Mouse (Mus musculus) brain, adult 2 months (tissue): Measurements from ENCODE around the gene Etfbkmt.
"Not testable (repeated sequence)": the region's sequence is repeated elsewhere in the genome, so short reads cannot be mapped to it uniquely, and the experiment has no call there.

ENCODE experiments used
- DNase-seq: peaks from one replicate; pipeline ENCODE4 v3.0.0; 2011; ENCODE audit warnings: low read depth, low spot score

The Etfbkmt gene

GRCm38 (mm10) chr6:149134391-149135150 is 5.1 kb upstream of the Etfbkmt start:
- DNase-seq: no peak

DNA sequence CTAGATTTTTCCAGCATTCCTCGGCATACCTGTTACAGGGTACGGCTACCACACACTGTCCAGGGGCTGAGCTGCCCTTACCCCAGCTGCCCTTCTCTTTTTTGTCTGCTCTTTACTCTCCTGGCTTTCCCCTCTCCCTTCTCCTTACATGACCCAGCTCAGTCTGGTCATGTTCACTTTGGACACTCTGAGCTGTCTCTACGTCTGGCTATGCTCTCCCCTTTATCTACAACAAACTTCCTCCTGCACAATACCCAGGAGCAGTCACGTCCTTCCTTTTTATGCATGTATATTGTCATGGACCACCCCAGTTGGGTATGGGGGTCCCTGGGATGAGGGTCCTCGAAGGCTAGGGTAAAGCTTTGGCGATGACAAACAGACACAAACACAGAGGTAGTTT is 4.0 kb upstream of the Etfbkmt start:
- DNase-seq: no peak

DNA sequence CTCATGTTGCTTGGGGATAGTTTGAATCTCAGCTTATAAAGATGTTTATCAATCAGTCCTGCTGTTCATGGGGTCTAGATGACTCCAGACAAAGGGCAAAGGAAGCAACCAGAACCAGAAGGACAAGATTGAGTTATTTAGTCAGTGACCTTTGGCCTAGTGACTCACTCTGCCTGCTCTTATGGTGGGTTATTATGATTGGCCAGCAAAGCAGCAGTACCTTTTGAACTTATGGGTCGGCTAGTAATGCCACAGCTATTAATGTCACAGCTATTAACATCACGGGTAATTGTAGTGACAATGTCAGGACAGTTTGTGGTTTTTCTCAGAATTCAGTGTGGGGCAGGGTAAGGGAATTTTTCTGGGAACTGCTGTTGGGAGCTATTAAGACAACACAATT is 1.7 kb upstream of the Etfbkmt start:
- DNase-seq: no peak

- no peak for DNase-seq
These were observed 638 bp upstream of the Etfbkmt start for GRCm38 (mm10) chr6:149139011-149139410.

GRCm38 (mm10) chr6:149141393-149142173 is 1.9 kb downstream of the Etfbkmt start:
- peak; percentile 87 for DNase-seq

DNA sequence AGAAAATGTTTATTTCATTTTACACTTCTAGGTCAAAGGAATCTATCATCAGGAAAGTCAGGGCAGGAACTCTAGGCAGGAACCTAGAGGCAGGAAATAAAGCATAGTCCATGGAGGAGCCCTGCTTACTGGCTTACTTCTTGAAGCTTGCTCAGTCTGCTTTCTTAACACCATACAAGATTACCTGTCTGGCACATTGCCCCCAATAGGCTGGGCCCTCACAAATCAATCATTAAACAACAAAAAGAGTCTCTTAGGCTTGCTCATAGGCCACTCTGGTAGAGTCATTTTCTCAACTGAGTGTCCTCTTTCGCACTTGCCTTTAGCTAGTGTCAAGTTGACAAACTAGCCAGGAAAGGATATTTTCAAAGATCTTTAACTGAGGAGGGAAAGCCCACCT is 5.5 kb downstream of the Etfbkmt start:
- no peak for DNase-seq

GRCm38 (mm10) chr6:149148436-149149229 is 9.0 kb downstream of the Etfbkmt start:
- DNase-seq: no peak

GRCm38 (mm10) chr6:149152119-149152518 is 12.5 kb downstream of the Etfbkmt start:
- DNase-seq: no peak

DNA sequence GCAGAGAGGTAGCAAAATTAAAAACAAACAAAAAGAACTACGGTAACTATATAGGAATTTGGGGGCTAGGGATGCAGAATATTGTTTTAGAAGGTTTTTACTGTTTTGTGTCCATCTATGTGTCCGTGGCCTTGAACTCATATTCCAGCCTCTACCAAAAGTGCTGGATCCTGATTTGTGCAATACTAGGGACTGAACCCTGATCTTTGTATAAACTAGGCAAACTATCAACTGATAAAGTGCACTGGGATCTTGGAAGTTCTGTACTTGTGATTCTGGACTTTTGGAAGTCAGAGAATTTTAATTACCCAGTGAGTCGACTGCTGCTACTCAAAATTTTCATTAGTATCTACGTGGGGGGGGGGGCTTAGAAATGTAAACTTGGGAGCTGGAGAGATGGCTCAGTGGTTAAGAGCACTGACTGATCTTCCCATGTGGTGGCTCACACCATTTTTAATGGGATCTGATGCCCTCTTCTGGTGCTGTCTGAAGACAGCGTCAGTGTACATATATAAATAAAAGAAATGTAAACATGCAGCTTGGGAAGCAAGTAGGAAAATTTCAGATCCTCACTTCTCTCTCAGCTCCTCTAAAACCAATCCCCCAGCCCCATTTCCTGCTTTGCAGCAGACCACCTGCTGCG is 13.9 kb downstream of the Etfbkmt start:
- DNase-seq: no peak

DNA sequence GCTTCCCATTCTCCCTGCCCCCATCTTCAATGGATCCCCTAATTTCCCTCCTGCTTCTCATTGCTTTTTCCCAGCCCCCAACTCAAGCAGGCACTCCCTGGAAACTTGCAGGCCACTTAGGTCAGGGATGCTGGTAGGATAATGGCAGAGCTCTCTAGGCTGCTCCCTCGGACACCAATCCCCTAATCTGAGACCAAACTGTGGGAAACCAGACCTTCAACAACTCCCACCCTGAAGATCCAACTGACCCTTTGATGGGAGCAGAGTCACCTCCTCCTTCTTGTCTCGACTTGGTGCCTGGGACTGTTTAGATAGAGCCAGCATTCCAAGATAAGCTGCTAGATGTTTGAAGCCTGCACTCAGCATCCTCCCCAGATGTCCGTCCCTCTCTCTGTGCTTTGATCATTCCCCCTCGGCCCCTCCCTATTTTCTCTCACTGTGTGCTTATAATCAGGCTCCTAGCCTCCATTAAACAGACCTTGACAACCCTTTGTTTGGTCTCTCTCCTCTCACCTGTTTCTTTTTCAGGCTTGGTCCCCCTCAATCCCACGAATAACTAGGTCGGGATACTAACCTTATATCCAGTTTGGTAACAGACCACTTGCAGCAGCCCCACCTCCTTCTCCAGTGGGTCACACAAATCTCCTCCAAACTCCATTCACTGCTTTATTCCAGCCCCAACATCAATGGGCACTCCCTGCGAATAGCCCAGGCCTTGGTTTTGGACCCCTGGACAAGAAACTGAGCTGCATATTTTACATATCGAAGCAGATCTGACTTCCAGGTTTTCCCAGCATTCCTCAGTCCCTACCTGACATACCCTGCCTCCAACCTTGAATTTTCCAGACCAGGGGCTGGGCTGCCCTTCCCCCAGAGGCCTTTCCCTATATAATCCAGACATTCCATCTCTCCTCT is 14.7 kb downstream of the Etfbkmt start:
- no peak for DNase-seq

DNA sequence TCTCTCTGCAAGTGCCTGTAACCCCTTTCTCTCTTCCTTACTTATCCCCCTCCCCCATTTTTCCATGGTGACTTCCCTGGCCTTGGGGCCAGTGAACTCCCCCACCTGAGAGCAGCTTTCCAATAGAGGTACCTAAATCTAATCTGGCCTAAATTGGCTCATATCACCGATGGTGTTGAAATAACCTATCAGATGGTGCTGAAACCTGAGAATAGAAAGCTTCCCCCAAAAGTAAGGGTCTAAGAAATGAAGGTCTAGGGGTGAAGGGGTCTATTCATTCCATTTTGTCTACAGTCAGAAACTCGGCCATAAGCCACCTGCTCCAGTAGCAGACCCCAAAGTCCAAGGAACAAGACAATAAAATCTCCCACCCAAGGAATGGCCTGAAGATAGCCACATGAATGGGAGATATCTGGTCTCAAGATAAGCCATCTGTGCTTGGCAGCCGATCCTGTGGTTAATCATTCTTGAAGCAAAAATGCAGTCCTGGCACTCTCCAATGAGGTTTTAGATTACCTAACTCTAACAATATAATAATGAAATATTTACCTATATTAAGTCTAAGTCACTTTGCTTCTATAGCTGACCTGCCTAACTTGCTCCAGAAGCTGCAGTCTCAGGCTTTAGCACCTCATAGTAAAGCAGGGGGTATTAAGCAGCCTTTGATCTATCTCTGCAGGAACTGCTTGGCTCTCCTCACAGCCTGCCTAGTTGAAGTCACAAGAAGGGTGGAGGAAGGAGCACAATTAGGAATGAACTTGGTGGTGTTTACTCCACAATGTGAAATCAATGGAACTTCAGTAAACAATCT is 15.6 kb downstream of the Etfbkmt start:
- no peak for DNase-seq

DNA sequence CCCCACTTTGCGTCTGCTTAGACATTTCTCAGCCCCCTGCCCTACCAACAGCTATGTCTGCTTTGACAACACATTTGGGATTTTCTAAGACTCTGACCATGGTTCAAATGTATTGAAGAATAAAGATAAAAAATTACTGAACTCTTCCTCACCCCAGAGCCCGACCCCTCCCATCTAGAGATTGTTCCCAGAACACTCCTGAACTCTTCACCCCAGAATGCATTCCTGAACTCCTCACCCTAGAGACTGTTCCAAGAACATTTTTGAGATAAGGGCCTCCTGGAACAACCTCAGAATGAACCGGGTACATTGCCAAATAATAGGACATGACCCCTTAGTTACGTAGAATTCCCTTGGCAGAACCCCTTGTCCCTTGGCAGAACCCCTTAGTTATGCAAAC is 27.4 kb downstream of the Etfbkmt start:
- DNase-seq: not testable (repeated sequence)

- DNase-seq: no peak
These were observed 28.0 kb downstream of the Etfbkmt start for GRCm38 (mm10) chr6:149167672-149168071.

DNA sequence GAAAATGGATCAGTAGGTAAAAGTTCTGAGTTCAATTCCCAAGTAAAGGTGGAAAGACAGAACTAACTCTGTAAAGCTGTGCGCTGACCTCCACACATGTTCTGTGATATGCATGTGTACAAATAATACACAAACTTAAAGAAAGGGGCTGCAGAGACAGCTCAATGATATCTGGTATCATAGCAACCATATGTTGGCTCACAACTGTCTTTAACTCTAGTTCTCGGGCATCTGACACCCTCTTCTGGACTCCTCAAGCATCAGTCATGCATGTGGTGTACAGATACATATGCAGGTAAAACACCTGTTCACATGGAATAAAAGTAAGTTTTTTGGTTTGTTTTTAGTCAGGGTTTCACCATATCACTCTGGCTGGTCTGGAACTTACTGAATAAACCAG is 28.8 kb downstream of the Etfbkmt start:
- DNase-seq: no peak

- DNase-seq: not testable (repeated sequence)
These were observed 30.3 kb downstream of the Etfbkmt start for GRCm38 (mm10) chr6:149169965-149170364.

DNA sequence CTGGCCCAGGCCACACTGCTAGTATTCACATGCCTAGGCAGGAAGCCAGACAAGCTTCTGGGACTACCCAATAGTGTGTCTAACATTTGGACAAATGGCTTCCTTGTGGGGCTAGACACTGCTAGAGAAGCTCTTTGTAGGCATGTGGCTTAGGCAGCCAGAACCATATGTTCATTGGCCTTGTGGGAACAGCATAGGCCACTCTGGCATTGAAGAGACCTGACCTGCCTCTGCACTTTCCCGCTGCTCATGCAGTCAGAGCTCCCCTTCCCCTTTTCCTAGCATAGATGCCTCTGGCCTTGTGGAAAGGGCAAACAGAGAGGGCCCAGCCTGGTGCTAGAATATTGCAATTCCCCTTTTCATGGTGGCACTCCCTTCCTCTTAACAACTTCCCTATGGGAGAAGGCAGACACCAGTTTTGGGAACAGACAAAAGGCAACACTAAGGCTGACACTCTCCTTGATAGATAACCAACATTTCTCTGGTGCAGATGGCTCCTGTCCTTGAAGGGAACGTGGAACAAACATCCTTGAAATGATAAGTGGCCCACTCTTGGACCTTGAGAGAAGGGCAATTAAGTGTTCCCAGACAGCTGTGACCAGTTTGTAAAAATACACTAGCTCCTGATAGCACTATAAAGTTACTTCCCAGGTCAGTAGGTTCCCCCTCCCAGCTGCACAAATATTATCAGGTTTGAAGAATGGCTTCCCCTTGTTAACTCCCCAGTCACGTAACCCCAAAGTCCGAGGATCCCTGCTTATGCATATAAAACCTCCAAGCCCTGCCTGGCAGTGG is 34.4 kb downstream of the Etfbkmt start:
- DNase-seq: peak; percentile 50

GRCm38 (mm10) chr6:149174932-149175570 is 35.4 kb downstream of the Etfbkmt start:
- DNase-seq: peak; percentile 78

GRCm38 (mm10) chr6:149179064-149179463 is 39.4 kb downstream of the Etfbkmt start:
- no peak for DNase-seq
